Mouse (Mus musculus) heart, adult 2 months (tissue): ENCODE data around the gene Sh2b3. TPM values are rescaled to one million over a fixed set of nuclear protein-coding genes. Genes with fewer than 3 reads are reported as not detected.
A peak's percentile ranks its signal among the peaks of the same experiment; 100 is the strongest.

Source experiments
- DNase-seq, 2 experiments: peaks; one replicate each; pipeline ENCODE4 v3.0.0; 2021
- H3K27ac ChIP-seq: fragments of 200-600 bp; 2 replicates; pipeline ENCODE4 v1.8.1; 2022
- H3K27me3 ChIP-seq: fragments of 200-500 bp; 2 replicates; pipeline ENCODE4 v1.6.1; 2012; ENCODE audit warnings: mild to moderate bottlenecking, low read length, inconsistent platforms, mixed read lengths; ENCODE audit not compliant: control insufficient read depth, insufficient read depth
- H3K36me3 ChIP-seq: fragments of 200-500 bp; 2 replicates; pipeline ENCODE4 v1.6.1; 2012; ENCODE audit warnings: low read length, inconsistent platforms; ENCODE audit not compliant: control insufficient read depth, insufficient read depth
- H3K4me1 ChIP-seq: fragments of 200-500 bp; 2 replicates; pipeline ENCODE4 v1.6.1; 2011; ENCODE audit warnings: low read length; ENCODE audit not compliant: control insufficient read depth, insufficient read depth
- H3K4me3 ChIP-seq: fragments of 200-600 bp; 2 replicates; pipeline ENCODE4 v1.8.1; 2022
- H3K79me2 ChIP-seq: fragments of 200-500 bp; replicated peaks from 2 replicates; pipeline ENCODE4 v1.6.1; 2012; ENCODE audit warnings: mild to moderate bottlenecking, inconsistent platforms, low read length, moderate library complexity, mixed read lengths; ENCODE audit not compliant: control insufficient read depth, insufficient read depth
- H3K9ac ChIP-seq: fragments of 200-500 bp; 2 replicates; pipeline ENCODE4 v1.6.1; 2012; ENCODE audit warnings: low read depth, mild to moderate bottlenecking, control low read depth, inconsistent platforms, low read length, mixed read lengths
- CTCF ChIP-seq: fragments of 200-600 bp; IDR thresholded peaks from 2 replicates; pipeline ENCODE4 v1.8.1; 2022; ENCODE audit warnings: antibody characterized with exemption, mild to moderate bottlenecking, moderate library complexity
- EP300 ChIP-seq: fragments of 200-500 bp; IDR thresholded peaks from 2 replicates; pipeline ENCODE4 v1.6.1; 2011; ENCODE audit warnings: low read depth, low read length, control low read depth; ENCODE audit not compliant: insufficient read depth
- POLR2A ChIP-seq: fragments of 200-500 bp; IDR thresholded peaks from 2 replicates; pipeline ENCODE4 v1.6.1; 2011; ENCODE audit warnings: mild to moderate bottlenecking, low read depth, low read length, control low read depth; ENCODE audit not compliant: insufficient read depth
- WGBS: fragments of 180-500 bp; shearing (Covaris S2); methylation state at CpG from one replicate; pipeline ENCODE4 v1.1.7; 2018; 5-methylcytosine and 5-hydroxymethylcytosine counted together
- intact Hi-C: fragments of 180-260 bp; cut with DNase I; formaldehyde crosslinking; loops from one replicate; pipeline ENCODE4 v1.15.1; 2025
- polyA plus RNA-seq: library from polyadenylated mRNA; depleted of rRNA; stranded (reverse); fragments of >200 nt; gene quantifications from 2 replicates; pipeline ENCODE4 v1.2.3, GENCODE M21; 2012
- total RNA-seq, 2 experiments: library from RNA; stranded (reverse); gene quantifications; 2 replicates each; pipeline ENCODE4 v1.2.3; 2021

The Sh2b3 gene
- total and polyA plus RNA-seq, 3 experiments = 19.3 to 22.5 (median 21.6) TPM

- H3K79me2 ChIP-seq = no peaks in the 10 kb centered on the region
- H3K4me3 ChIP-seq = no peak overlapping the region
- H3K36me3 ChIP-seq = no peaks in the 10 kb centered on the region; the same call in 1 of the 2 replicates
- no peaks in the 10 kb centered on the region for H3K27me3 ChIP-seq
- TF ChIP-seq CTCF (no peak), POLR2A (no peak), EP300 (no peak)
- intact Hi-C loops = loop anchor here (1.0 kb wide), 1 partner anchor 26 kb away; no protein-coding TSS in a partner anchor
- peaks cover 21% of the 10 kb centered on the region for H3K4me1 ChIP-seq
- DNase-seq = peak in 1 of 2 experiments; percentile 5
- no peak overlapping the region for H3K9ac ChIP-seq
- no peak overlapping the region; the same call in 1 of the 2 replicates for H3K27ac ChIP-seq
- WGBS = 65% methylated on average over 8 of the region's 8 CpGs
These were observed 21.5 kb downstream of the Sh2b3 start for GRCm38 (mm10) chr5:121815867-121816380.

- no peaks in the 10 kb centered on the region for H3K79me2 ChIP-seq
- WGBS = 46% methylated on average over 3 of the region's 3 CpGs
- no peaks in the 10 kb centered on the region for H3K36me3 ChIP-seq
- H3K9ac ChIP-seq = no peak overlapping the region
- peak overlapping the region; percentile 43 for H3K27ac ChIP-seq
- H3K27me3 ChIP-seq = no peaks in the 10 kb centered on the region
- peaks cover 21% of the 10 kb centered on the region for H3K4me1 ChIP-seq
- intact Hi-C loops = loop anchor here (1.0 kb wide), 1 partner anchor 27 kb away; no protein-coding TSS in a partner anchor
- H3K4me3 ChIP-seq = no peak overlapping the region
- TF ChIP-seq EP300 (no peak), POLR2A (no peak), CTCF (peak; percentile 82)
- DNase-seq = peak; percentile 60 to 73
These were observed 22.4 kb downstream of the Sh2b3 start for GRCm38 (mm10) chr5:121815067-121815466.

GRCm38 (mm10) chr5:121813744-121814143 is 23.7 kb downstream of the Sh2b3 start:
- intact Hi-C loops = no loop called here
- peaks cover 3% of the 10 kb centered on the region; the same call in 1 of the 2 replicates for H3K36me3 ChIP-seq
- DNase-seq = peak in 1 of 2 experiments; percentile 32
- no peak for TF ChIP-seq POLR2A
- TF ChIP-seq CTCF = no peak
- no peak for TF ChIP-seq EP300
- no peaks in the 10 kb centered on the region for H3K27me3 ChIP-seq
- H3K9ac ChIP-seq = no peak overlapping the region
- 90% methylated on average over 10 of the region's 10 CpGs for WGBS
- H3K4me1 ChIP-seq = peaks cover 27% of the 10 kb centered on the region
- no peaks in the 10 kb centered on the region for H3K79me2 ChIP-seq
- H3K27ac ChIP-seq = no peak overlapping the region
- H3K4me3 ChIP-seq = no peak overlapping the region

- H3K27me3 ChIP-seq = no peaks in the 10 kb centered on the region
- no peak for DNase-seq
- no peaks in the 10 kb centered on the region for H3K79me2 ChIP-seq
- peaks cover 28% of the 10 kb centered on the region for H3K4me1 ChIP-seq
- H3K4me3 ChIP-seq = no peak overlapping the region
- intact Hi-C loops = no loop called here
- peaks cover 6% of the 10 kb centered on the region; the same call in 1 of the 2 replicates for H3K36me3 ChIP-seq
- no peak overlapping the region for H3K9ac ChIP-seq
- no peak for TF ChIP-seq CTCF
- no peak for TF ChIP-seq EP300
- TF ChIP-seq POLR2A = no peak
- 64% methylated on average over 7 of the region's 7 CpGs for WGBS
- H3K27ac ChIP-seq = peak overlapping the region; percentile 18; the same call in 1 of the 2 replicates
These were observed 24.8 kb downstream of the Sh2b3 start for GRCm38 (mm10) chr5:121812526-121813243.

GRCm38 (mm10) chr5:121811485-121811931 is 25.9 kb downstream of the Sh2b3 start:
- Histone ChIP-seq H3K27ac (peak overlapping the region; percentile 18), H3K27me3 (no peaks in the 10 kb centered on the region), H3K79me2 (no peaks in the 10 kb centered on the region), H3K4me3 (no peak overlapping the region), H3K9ac (no peak overlapping the region), H3K36me3 (peaks cover 11% of the 10 kb centered on the region; the same call in 1 of the 2 replicates), H3K4me1 (peaks cover 30% of the 10 kb centered on the region)
- intact Hi-C loops = no loop called here
- WGBS = 51% methylated on average over 5 of the region's 5 CpGs
- DNase-seq = no peak
- TF ChIP-seq POLR2A (no peak), EP300 (no peak), CTCF (no peak)
